Mouse (Mus musculus): ENCODE measurements at regions not wholly inside any gene's neighbourhood (a gene's known extent, or its start where the extent isn't known, plus 50 kb on each side); places are given as distances from the start of the nearest gene placed in this dataset.
A peak's percentile ranks its signal among the peaks of the same experiment; 100 is the strongest.

- DNase-seq (ENCODE audit: low spot score in 2 of 2) = no peak
Measured at GRCm38 (mm10) chr1:122273579-122273978, 705.8 kb upstream of the Ddx18 start.

- DNase-seq (ENCODE audit: low spot score in 2 of 2) = no peak
Measured at GRCm38 (mm10) chr1:122243031-122243430, 675.2 kb upstream of the Ddx18 start.

- no peak for DNase-seq (ENCODE audit: low spot score in 2 of 2)
Measured at GRCm38 (mm10) chr1:122241511-122241910, 673.7 kb upstream of the Ddx18 start.

- no peak for DNase-seq (ENCODE audit: low spot score in 2 of 2)
Measured at GRCm38 (mm10) chr1:122230442-122230841, 662.7 kb upstream of the Ddx18 start.

GRCm38 (mm10) chr1:122212484-122212883, 644.7 kb upstream of the Ddx18 start:
- peak in 1 of 2 experiments; percentile 34 for DNase-seq (ENCODE audit: low spot score in 2 of 2)

GRCm38 (mm10) chr1:122208619-122209018, 640.8 kb upstream of the Ddx18 start:
- no peak for DNase-seq (ENCODE audit: low spot score in 2 of 2)

GRCm38 (mm10) chr1:122169547-122169946, 601.8 kb upstream of the Ddx18 start:
- DNase-seq (ENCODE audit: low spot score in 2 of 2) = no peak

- DNase-seq (ENCODE audit: low spot score in 2 of 2) = no peak
Measured at GRCm38 (mm10) chr1:122161798-122162197, 594.0 kb upstream of the Ddx18 start.

GRCm38 (mm10) chr1:122141362-122141761, 573.6 kb upstream of the Ddx18 start:
- DNase-seq (ENCODE audit: low spot score in 2 of 2) = no peak

- DNase-seq (ENCODE audit: low spot score in 2 of 2) = no peak
Measured at GRCm38 (mm10) chr1:122123954-122124353, 556.2 kb upstream of the Ddx18 start.

- DNase-seq (ENCODE audit: low spot score in 2 of 2) = no peak
Measured at GRCm38 (mm10) chr1:122095726-122096125, 527.9 kb upstream of the Ddx18 start.

GRCm38 (mm10) chr1:122082481-122082880, 514.7 kb upstream of the Ddx18 start:
- no peak for DNase-seq (ENCODE audit: low spot score in 2 of 2)

GRCm38 (mm10) chr1:122076085-122076484, 508.3 kb upstream of the Ddx18 start:
- no peak for DNase-seq (ENCODE audit: low spot score in 2 of 2)

- no peak for DNase-seq (ENCODE audit: low spot score in 2 of 2)
Measured at GRCm38 (mm10) chr1:122055146-122055545, 487.4 kb upstream of the Ddx18 start.

GRCm38 (mm10) chr1:122048112-122048725, 480.4 kb upstream of the Ddx18 start:
- no peak for DNase-seq (ENCODE audit: low spot score in 2 of 2)

GRCm38 (mm10) chr1:122043896-122044295, 476.1 kb upstream of the Ddx18 start:
- no peak for DNase-seq (ENCODE audit: low spot score in 2 of 2)

- no peak for DNase-seq (ENCODE audit: low spot score in 2 of 2)
Measured at GRCm38 (mm10) chr1:122043114-122043513, 475.3 kb upstream of the Ddx18 start.

- DNase-seq (ENCODE audit: low spot score in 2 of 2) = no peak
Measured at GRCm38 (mm10) chr1:122007749-122008148, 440.0 kb upstream of the Ddx18 start.

- DNase-seq (ENCODE audit: low spot score in 2 of 2) = no peak
Measured at GRCm38 (mm10) chr1:121996461-121996860, 428.7 kb upstream of the Ddx18 start.

GRCm38 (mm10) chr1:121990653-121991052, 422.9 kb upstream of the Ddx18 start:
- no peak for DNase-seq (ENCODE audit: low spot score in 2 of 2)

- no peak for DNase-seq (ENCODE audit: low spot score in 2 of 2)
Measured at GRCm38 (mm10) chr1:121958942-121959341, 391.2 kb upstream of the Ddx18 start.

GRCm38 (mm10) chr1:121935911-121936310, 368.1 kb upstream of the Ddx18 start:
- DNase-seq (ENCODE audit: low spot score in 2 of 2) = peak in 1 of 2 experiments; percentile 2

All from adrenal gland, adult 18-20 months (tissue).